Mouse (Mus musculus): ENCODE measurements around the gene 2010111I01Rik.

- no peak for TF ChIP-seq CTCF (IDR thresholded peaks at IDR 0.05; ENCODE audit: low read depth)
- TF ChIP-seq EP300 (optimal IDR thresholded peaks at IDR 0.05), result no peak
Observed at GRCm38 (mm10) chr13:62951606-62952005, 13.1 kb upstream of the 2010111I01Rik start.

Data from stomach, postnatal 0 days (tissue).